Mouse (Mus musculus) liver, embryonic 12.5 days (tissue): Measurements from ENCODE around the gene Olfr1377. TPM values are rescaled to one million over a fixed set of nuclear protein-coding genes. Genes with fewer than 3 reads are reported as not detected.

Source experiments
- ATAC-seq: fragments of 200-750 bp; cut with Nextera tagmentation; 2 replicates; pipeline ENCODE4 v1.8.0; 2017; ENCODE audit warnings: moderate number of reproducible peaks, mild to moderate bottlenecking, moderate library complexity
- H3K27ac ChIP-seq: fragments of 300-500 bp; sonication (generic); 2 replicates; pipeline ENCODE4 v1.5.1; 2016; ENCODE audit warnings: mild to moderate bottlenecking
- H3K27me3 ChIP-seq: fragments of 300-500 bp; sonication (generic); replicated peaks from 2 replicates; pipeline ENCODE4 v1.6.1; 2016; ENCODE audit warnings: mild to moderate bottlenecking, moderate library complexity
- H3K36me3 ChIP-seq: fragments of 300-500 bp; sonication (generic); 2 replicates; pipeline ENCODE4 v1.6.1; 2016; ENCODE audit warnings: mild to moderate bottlenecking, moderate library complexity
- H3K4me1 ChIP-seq: fragments of 300-500 bp; sonication (generic); 2 replicates; pipeline ENCODE4 v1.6.1; 2016
- H3K4me2 ChIP-seq: fragments of 300-500 bp; sonication (generic); 2 replicates; pipeline ENCODE4 v1.6.1; 2016; ENCODE audit warnings: mild to moderate bottlenecking, moderate library complexity
- H3K4me3 ChIP-seq: fragments of 300-500 bp; sonication (generic); 2 replicates; pipeline ENCODE4 v1.5.1; 2016; ENCODE audit warnings: mild to moderate bottlenecking, moderate library complexity
- H3K9ac ChIP-seq: fragments of 300-500 bp; sonication (generic); 2 replicates; pipeline ENCODE4 v1.6.1; 2016; ENCODE audit warnings: mild to moderate bottlenecking, moderate library complexity
- H3K9me3 ChIP-seq: fragments of 300-500 bp; sonication (generic); replicated peaks from 2 replicates; pipeline ENCODE4 v1.6.1; 2016; ENCODE audit warnings: mild to moderate bottlenecking, moderate library complexity
- WGBS: fragments of 180-500 bp; shearing (Covaris S2); methylation state at CpG from one replicate; pipeline ENCODE4 v1.1.7; 2016; ENCODE audit not compliant: insufficient replicate concordance; 5-methylcytosine and 5-hydroxymethylcytosine counted together
- polyA plus RNA-seq: library from polyadenylated mRNA; unstranded; fragments of >200 nt; fragmentation: Nextera tagmentation; extraction: Ambion mirVana; gene quantifications from 2 replicates; pipeline ENCODE4 v1.2.1, GENCODE M21; 2016

Olfr1377 gene
- not detected in 2 replicates for polyA plus RNA-seq

DNA sequence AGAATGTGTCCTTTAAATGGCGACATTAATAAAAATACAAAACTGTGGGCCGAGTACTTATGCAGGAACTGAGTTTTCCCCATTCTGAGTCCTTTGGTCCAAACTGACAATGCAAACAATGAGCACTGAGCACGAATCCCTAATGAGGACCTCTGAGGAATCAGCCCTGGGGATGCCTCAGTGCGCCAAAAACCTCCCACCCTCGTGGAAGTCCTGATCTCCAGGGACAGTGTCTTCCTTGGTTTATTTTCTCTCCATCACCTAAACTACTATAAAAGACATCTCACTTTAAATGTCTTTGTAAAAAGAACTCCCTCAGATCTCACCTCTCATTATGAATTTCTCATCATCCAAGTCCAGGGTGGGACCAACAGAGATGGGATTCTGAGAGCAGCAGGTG, at the start of gene Olfr1377:
Olfr1377 (plus strand) TSS at position 301 of the 400 bp plus-strand sequence.
- no peaks in the 10 kb centered on the region for H3K9me3 ChIP-seq
- H3K27ac ChIP-seq: no peak within 1 kb of the TSS
- no peak within 1 kb of the TSS for H3K4me2 ChIP-seq
- ATAC-seq: no peak
- no peak within 1 kb of the TSS for H3K4me3 ChIP-seq
- no peaks in the 10 kb centered on the region for H3K27me3 ChIP-seq
- 47% methylated on average over 5 of the region's 5 CpGs for WGBS
- no peak within 1 kb of the TSS for H3K9ac ChIP-seq
- no peaks in the 10 kb centered on the region for H3K36me3 ChIP-seq
- H3K4me1 ChIP-seq: no peaks in the 10 kb centered on the region

GRCm38 (mm10) chr11:50932040-50932439, 49.7 kb upstream of the Olfr1377 start:
- H3K27me3 ChIP-seq: peaks cover 27% of the 10 kb centered on the region
- H3K4me1 ChIP-seq: peaks cover 12% of the 10 kb centered on the region
- H3K9me3 ChIP-seq: no peaks in the 10 kb centered on the region
- no peaks in the 10 kb centered on the region for H3K36me3 ChIP-seq
- 0 out of 2 replicates have a peak overlapping the region, but pooled peaks have one; percentile 64 for H3K9ac ChIP-seq
- 37% methylated on average over 1 of the region's 1 CpGs for WGBS
- H3K27ac ChIP-seq: no peak overlapping the region
- ATAC-seq: no peak
- H3K4me3 ChIP-seq: 0 out of 2 replicates have a peak overlapping the region, but pooled peaks have one; percentile 60
- H3K4me2 ChIP-seq: peak overlapping the region; percentile 87

GRCm38 (mm10) chr11:50938435-50938834, 43.3 kb upstream of the Olfr1377 start:
- 60% methylated on average over 8 of the region's 8 CpGs for WGBS
- H3K9ac ChIP-seq: no peak overlapping the region
- H3K4me2 ChIP-seq: no peak overlapping the region
- H3K9me3 ChIP-seq: no peaks in the 10 kb centered on the region
- no peaks in the 10 kb centered on the region for H3K4me1 ChIP-seq
- no peak overlapping the region for H3K4me3 ChIP-seq
- peaks cover 4% of the 10 kb centered on the region for H3K27me3 ChIP-seq
- H3K27ac ChIP-seq: no peak overlapping the region
- no peak for ATAC-seq
- H3K36me3 ChIP-seq: no peaks in the 10 kb centered on the region

DNA sequence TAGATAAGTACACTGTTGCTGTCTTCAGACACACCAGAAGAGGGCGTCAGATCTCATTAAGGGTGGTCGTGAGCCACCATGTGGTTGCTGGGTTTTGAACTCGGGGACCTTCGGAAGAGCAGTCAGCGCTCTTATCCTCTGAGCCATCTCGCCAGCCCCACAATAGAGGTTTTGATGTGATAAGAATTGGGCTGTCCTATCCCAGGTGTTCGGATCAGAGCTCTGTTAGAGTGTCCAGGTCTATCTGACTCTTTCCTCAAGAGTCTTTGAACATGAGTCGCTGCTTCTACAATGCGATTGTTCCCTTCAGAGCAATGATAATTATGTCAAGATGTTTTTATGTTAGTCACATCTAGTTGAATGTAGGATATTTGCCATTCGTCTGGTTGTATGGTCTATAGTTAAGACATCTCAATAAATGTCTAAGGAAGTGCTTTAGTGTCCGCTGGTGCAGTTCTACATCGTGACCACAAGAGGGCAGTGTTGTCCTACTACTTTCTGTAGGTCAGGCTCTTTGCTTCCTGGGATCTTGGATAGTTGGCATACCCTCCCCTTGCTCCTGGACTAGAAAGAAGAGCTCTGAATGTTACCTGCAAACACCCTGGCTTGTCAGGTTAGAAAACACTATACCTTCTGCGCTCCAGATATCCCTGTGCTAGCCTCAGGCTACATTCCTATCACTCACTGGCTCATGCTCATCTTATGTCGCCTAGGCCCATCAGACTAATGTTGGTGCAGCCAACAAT, 42.0 kb upstream of the Olfr1377 start:
- Histone ChIP-seq H3K4me3 (no peak overlapping the region), H3K4me2 (no peak overlapping the region), H3K9ac (no peak overlapping the region), H3K27me3 (peaks cover 4% of the 10 kb centered on the region), H3K27ac (no peak overlapping the region), H3K4me1 (no peaks in the 10 kb centered on the region), H3K9me3 (no peaks in the 10 kb centered on the region), H3K36me3 (no peaks in the 10 kb centered on the region)
- WGBS: 29% methylated on average over 14 of the region's 14 CpGs
- ATAC-seq: no peak

GRCm38 (mm10) chr11:50942386-50942785, 39.4 kb upstream of the Olfr1377 start:
- Histone ChIP-seq H3K4me2 (no peak overlapping the region), H3K27me3 (peaks cover 4% of the 10 kb centered on the region), H3K9ac (no peak overlapping the region), H3K36me3 (no peaks in the 10 kb centered on the region), H3K9me3 (no peaks in the 10 kb centered on the region), H3K27ac (no peak overlapping the region), H3K4me1 (no peaks in the 10 kb centered on the region), H3K4me3 (no peak overlapping the region)
- no peak for ATAC-seq
- WGBS: 47% methylated on average over 12 of the region's 12 CpGs

DNA sequence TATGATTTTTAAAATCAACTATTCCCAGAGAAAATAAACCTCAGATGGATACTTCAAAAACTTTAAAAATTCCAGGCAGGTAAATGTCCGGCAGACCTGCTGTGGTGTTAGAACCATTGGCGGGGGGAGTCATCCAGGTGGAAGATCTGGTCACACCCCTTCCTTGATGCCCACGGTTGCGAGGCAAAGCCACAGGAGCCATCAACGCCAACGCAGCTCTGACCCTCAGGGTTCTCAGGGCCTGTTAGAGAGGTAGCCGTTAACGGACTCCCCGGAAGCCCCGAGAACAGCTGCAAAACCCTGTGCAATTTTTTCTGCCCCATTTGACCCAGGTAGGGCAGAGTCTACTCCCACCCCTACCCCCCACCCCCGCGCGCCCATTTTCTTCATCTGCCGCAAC, 38.3 kb upstream of the Olfr1377 start, which contains the start of gene 4933414I15Rik:
4933414I15Rik (minus strand) TSS at position 260 of the 400 bp plus-strand sequence.
- no peak within 1 kb of the TSS for H3K27ac ChIP-seq
- no peak for ATAC-seq
- no peaks in the 10 kb centered on the region for H3K9me3 ChIP-seq
- no peaks in the 10 kb centered on the region for H3K4me1 ChIP-seq
- H3K27me3 ChIP-seq: peaks cover 4% of the 10 kb centered on the region
- WGBS: 67% methylated on average over 14 of the region's 14 CpGs
- H3K4me3 ChIP-seq: no peak within 1 kb of the TSS
- H3K9ac ChIP-seq: no peak within 1 kb of the TSS
- no peak within 1 kb of the TSS for H3K4me2 ChIP-seq
- no peaks in the 10 kb centered on the region for H3K36me3 ChIP-seq

GRCm38 (mm10) chr11:50952290-50952689, 29.5 kb upstream of the Olfr1377 start:
- Histone ChIP-seq H3K4me3 (no peak overlapping the region), H3K27ac (no peak overlapping the region), H3K9me3 (no peaks in the 10 kb centered on the region), H3K9ac (no peak overlapping the region), H3K36me3 (no peaks in the 10 kb centered on the region), H3K4me1 (no peaks in the 10 kb centered on the region), H3K4me2 (no peak overlapping the region), H3K27me3 (no peaks in the 10 kb centered on the region; the same call in 1 of the 2 replicates)
- 68% methylated on average over 14 of the region's 14 CpGs for WGBS
- ATAC-seq: no peak

DNA sequence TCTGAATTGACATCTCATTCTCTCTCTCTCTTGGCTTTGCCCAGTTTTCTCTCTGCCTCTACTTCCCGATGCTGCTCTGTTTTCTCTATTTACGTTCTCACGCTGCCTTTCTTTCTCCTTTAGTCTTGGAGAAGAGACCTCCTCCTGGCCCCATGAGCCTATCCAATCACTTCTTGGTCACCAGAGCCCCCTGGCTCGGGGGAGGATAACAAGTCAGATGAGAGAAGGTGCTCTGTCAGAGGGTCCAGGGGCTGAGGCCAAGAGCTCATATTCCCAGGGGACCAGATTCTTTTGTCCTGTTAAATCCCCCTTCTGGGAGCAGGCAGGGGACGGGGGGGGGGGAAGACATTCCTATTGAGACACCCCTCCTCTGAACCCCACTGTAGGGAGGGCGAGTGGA, 28.1 kb upstream of the Olfr1377 start, which contains the start of gene Prop1:
Prop1 (minus strand) TSS at position 101 of the 400 bp plus-strand sequence.
- no peak within 1 kb of the TSS for H3K27ac ChIP-seq
- no peaks in the 10 kb centered on the region for H3K9me3 ChIP-seq
- no peak within 1 kb of the TSS for H3K4me3 ChIP-seq
- ATAC-seq: no peak
- no peaks in the 10 kb centered on the region for H3K36me3 ChIP-seq
- H3K4me2 ChIP-seq: no peak within 1 kb of the TSS
- H3K9ac ChIP-seq: no peak within 1 kb of the TSS
- 61% methylated on average over 6 of the region's 6 CpGs for WGBS
- H3K4me1 ChIP-seq: no peaks in the 10 kb centered on the region
- H3K27me3 ChIP-seq: no peaks in the 10 kb centered on the region; the same call in 1 of the 2 replicates

GRCm38 (mm10) chr11:50964886-50965285, 16.9 kb upstream of the Olfr1377 start:
- no peak for ATAC-seq
- Histone ChIP-seq H3K9me3 (no peaks in the 10 kb centered on the region), H3K9ac (no peak overlapping the region), H3K27me3 (0 out of 2 replicates have a peak, but pooled peaks cover 3% of the 10 kb centered on the region), H3K27ac (no peak overlapping the region), H3K4me1 (no peaks in the 10 kb centered on the region), H3K4me3 (no peak overlapping the region), H3K36me3 (no peaks in the 10 kb centered on the region), H3K4me2 (no peak overlapping the region)
- WGBS: 35% methylated on average over 2 of the region's 2 CpGs

DNA sequence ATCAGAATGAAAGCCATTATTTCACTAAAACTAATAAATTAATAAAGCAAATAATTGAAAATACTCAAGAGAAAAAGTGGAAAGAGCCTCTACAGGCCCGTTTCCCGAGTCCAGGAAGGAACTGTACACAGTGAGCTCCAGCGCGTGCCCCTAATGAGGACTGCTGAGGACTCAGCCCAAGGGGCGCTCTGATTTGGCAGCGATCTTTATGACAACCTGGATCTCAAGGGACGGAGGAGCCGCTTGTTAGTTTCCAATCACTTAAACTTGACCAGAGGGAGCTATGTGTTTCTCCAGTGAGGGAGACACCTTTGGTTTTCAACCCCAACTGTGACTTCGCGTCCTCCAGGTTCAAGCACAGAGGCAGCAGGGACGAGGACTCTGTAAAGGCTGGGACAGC, 15.5 kb upstream of the Olfr1377 start, which contains the start of gene Olfr1378:
Olfr1378 (plus strand) TSS at position 301 of the 400 bp plus-strand sequence.
- H3K4me1 ChIP-seq: no peaks in the 10 kb centered on the region
- no peak within 1 kb of the TSS for H3K4me3 ChIP-seq
- H3K36me3 ChIP-seq: no peaks in the 10 kb centered on the region
- 0 out of 2 replicates have a peak, but pooled peaks cover 3% of the 10 kb centered on the region for H3K27me3 ChIP-seq
- no peak within 1 kb of the TSS for H3K27ac ChIP-seq
- ATAC-seq: no peak
- H3K4me2 ChIP-seq: no peak within 1 kb of the TSS
- WGBS: 77% methylated on average over 11 of the region's 11 CpGs
- H3K9ac ChIP-seq: no peak within 1 kb of the TSS
- H3K9me3 ChIP-seq: no peaks in the 10 kb centered on the region

GRCm38 (mm10) chr11:50977216-50977615, 4.6 kb upstream of the Olfr1377 start:
- Histone ChIP-seq H3K4me3 (no peak overlapping the region), H3K27me3 (no peaks in the 10 kb centered on the region), H3K9ac (no peak overlapping the region), H3K27ac (no peak overlapping the region), H3K36me3 (no peaks in the 10 kb centered on the region), H3K4me1 (no peaks in the 10 kb centered on the region), H3K9me3 (no peaks in the 10 kb centered on the region), H3K4me2 (no peak overlapping the region)
- WGBS: 53% methylated on average over 4 of the region's 4 CpGs
- ATAC-seq: no peak

- no peaks in the 10 kb centered on the region for H3K27me3 ChIP-seq
- ATAC-seq: no peak
- H3K9me3 ChIP-seq: no peaks in the 10 kb centered on the region
- no peak within 1 kb of the TSS for H3K4me3 ChIP-seq
- H3K9ac ChIP-seq: no peak within 1 kb of the TSS
- no peak within 1 kb of the TSS for H3K27ac ChIP-seq
- H3K4me1 ChIP-seq: no peaks in the 10 kb centered on the region
- 52% methylated on average over 5 of the region's 5 CpGs for WGBS
- no peaks in the 10 kb centered on the region for H3K36me3 ChIP-seq
- H3K4me2 ChIP-seq: no peak within 1 kb of the TSS
Measured at GRCm38 (mm10) chr11:51003296-51003695, 21.5 kb downstream of the Olfr1377 start, which contains the start of gene Olfr51. TSS of gene Olfr51 (plus strand) at chr11:51003596.
